Mouse (Mus musculus): ENCODE measurements at regions not wholly inside any gene's neighbourhood (a gene's known extent, or its start where the extent isn't known, plus 50 kb on each side); places are given as distances from the start of the nearest gene placed in this dataset.

DNA sequence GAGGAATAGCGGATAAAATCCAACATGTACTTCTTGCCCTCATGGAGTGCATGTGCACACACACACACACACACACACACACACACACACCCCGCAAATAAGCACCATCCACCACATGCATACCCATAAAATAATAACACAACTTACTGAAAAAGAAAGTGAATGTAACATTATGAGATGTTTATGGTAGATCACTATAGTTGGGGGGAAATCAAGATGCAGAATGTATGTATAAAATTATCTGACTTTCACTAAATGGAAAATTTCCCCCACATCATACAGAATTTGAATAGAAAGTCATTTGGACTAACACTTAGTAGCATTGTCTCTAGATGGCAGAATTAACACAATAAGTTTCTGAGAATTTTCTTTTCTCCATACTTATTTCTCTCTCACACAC lies 57.2 kb upstream of the Nabp1 start:
- DNase-seq (ENCODE audit: low spot score) = no peak

DNA sequence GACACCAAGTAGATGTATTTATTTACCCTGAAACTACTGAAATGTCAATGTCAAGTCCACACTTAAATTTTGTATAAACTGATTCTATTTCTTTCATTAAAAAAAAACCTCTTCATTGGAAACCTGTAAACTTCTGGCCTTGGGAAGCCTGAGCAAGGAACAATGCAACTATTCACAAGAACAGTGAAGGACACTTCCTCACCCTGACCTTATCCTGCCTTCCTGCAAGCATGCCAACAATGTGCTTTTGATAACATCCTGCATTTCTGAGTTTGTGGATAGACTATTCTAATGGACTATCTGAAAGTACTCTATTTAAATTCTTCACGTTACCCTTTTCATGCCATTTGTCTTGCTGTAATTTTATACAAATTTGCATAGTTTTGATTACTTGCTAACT lies 53.1 kb upstream of the Nabp1 start:
- DNase-seq (ENCODE audit: low spot score) = no peak

DNA sequence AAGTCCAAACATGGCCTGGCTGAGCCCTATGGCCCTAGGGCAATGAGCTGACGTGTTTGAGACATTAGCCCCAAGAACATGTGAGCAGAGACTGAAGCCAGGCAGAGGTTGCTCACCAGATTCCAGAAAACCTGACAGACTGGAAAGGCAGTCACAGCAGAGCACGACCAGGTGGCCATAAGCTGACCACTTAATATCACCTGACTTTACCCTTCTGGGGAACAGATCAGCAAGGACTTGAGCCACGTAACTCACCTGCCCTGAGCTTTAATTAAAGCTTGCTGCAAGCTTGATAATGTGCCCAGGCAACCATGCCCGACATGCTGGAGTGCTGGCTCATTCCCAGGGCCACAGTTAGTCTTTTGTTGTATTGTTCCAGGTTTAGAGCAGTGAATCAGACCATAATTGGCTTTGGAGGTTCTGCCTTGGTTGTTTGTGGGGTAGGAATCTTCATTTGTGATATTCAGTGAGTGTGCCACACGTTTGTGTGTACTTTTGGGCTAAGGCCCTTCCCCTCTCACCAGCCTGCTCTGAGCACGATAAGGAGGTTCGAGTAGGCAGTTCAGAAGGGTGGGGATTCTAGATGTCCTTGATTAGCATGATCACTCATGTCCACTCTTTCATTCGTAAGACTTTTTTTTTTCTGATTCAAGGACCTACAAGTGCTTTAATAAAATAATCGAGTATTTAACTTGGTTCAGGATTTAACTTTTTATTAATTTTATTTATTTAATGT lies 52.1 kb upstream of the Nabp1 start:
- DNase-seq (ENCODE audit: low spot score) = no peak

DNA sequence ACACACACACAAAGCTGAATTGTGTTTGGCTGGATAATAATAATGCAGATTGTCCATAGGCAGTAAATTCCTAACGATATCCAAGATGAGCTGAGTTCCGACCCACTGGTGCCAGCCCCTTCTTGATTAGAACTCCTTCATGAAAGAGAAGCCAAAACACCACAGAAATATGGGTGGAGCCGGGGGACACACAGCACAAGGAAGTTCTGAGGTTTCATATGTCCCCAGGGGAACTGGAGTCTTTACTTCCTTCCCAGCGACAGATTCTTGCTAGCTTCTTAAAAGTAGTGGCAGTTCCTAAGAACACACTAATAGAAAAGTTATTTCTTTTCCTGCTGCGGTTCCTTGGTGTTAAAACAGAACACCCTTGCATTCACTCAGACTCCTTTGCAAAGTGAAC lies 51.4 kb upstream of the Nabp1 start:
- DNase-seq (ENCODE audit: low spot score) = no peak

DNA sequence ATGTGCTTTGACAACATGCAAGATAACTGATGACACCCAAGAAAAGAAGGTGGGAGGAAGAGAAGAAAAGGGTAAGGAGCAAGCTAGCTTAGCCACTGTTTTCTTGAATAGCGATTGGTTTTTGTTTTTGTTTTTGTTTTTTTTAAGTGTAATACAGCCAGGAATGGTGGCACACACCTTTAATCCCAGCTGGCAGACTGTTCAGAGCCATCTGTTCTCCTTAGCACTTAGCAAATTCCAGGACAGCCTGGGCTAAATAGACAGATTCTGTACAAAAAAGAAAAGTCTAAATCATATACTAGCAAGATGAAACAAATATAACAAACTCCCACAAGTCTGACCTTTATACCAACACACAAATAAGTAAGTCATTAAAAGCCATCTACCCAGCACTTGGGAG lies 50.4 kb upstream of the Nabp1 start:
- no peak for DNase-seq (ENCODE audit: low spot score)
